Mouse (Mus musculus) heart, adult 2 months (tissue): ENCODE data around the gene Slc4a11.

ENCODE experiments used
- CTCF ChIP-seq: fragments of 200-600 bp; IDR thresholded peaks from 2 replicates; pipeline ENCODE4 v1.8.1; 2022; ENCODE audit warnings: antibody characterized with exemption, mild to moderate bottlenecking, moderate library complexity
- EP300 ChIP-seq: fragments of 200-500 bp; IDR thresholded peaks from 2 replicates; pipeline ENCODE4 v1.6.1; 2011; ENCODE audit warnings: low read depth, low read length, control low read depth; ENCODE audit not compliant: insufficient read depth
- POLR2A ChIP-seq: fragments of 200-500 bp; IDR thresholded peaks from 2 replicates; pipeline ENCODE4 v1.6.1; 2011; ENCODE audit warnings: mild to moderate bottlenecking, low read depth, low read length, control low read depth; ENCODE audit not compliant: insufficient read depth

DNA sequence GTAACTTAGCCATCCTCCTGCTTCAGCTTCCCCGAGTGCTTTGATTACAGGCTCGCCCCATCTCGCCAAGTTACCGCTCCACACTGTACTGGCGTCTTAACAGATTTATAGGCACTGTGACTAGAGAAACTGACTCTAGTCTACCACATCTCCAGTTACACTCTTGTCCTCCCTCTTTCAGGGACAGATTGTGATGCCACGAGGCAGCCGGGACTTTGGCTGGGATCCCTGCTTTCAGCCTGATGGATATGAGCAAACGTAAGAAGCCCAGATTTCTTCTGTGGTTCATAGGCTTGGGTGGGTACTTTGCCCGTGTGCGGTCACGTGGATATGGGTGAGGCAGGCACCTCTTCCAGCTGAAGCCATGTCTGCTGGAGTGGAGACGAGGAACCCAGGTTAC lies 18.2 kb downstream of the Slc4a11 start:
- TF ChIP-seq CTCF = no peak
- no peak for TF ChIP-seq POLR2A
- no peak for TF ChIP-seq EP300
